Mouse (Mus musculus): ENCODE data around the gene Ift81. TPM values are rescaled to one million over a fixed set of nuclear protein-coding genes. Genes with fewer than 3 reads are reported as not detected.

Ift81 gene
- polyA plus RNA-seq, 1 experiment from 2014 or later = 33.3 TPM

DNA sequence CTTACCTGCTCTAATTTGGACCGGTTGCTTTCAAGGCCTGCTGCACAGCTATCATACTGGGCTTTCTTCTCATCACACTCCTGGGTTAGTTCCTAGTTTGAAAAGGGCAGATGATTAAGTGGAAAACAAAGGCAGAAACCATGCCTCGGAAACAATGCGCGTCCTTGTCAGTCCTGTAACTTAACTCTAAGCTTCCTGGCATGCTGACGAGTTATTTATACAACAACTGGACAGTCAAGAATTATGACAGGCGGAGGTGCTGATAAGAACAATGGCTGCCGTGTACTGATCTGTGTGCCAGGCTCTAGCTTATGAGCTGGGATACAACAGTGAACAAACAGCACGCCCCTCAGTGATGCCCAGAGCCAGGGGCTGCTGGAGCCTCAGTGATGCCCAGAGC, 53.7 kb downstream of the Ift81 start:
- H3K27me3 ChIP-seq (ENCODE audit: insufficient read depth, low read length) = no peaks in the 10 kb centered on the region
- no peak overlapping the region for H3K27ac ChIP-seq (ENCODE audit: low read length)
- no peaks in the 10 kb centered on the region for H3K9me3 ChIP-seq (ENCODE audit: low read length)
- no peak overlapping the region for H3K9ac ChIP-seq (replicated peaks; ENCODE audit: low read length)
- H3K4me3 ChIP-seq (ENCODE audit: low read length) = no peak overlapping the region
- H3K4me2 ChIP-seq (replicated peaks; ENCODE audit: low read depth, low read length) = no peak overlapping the region
- ATAC-seq (ENCODE audit: low FRiP score, low TSS enrichment) = no peak
- WGBS = 61% methylated on average over 8 of the region's 8 CpGs
- H3K4me1 ChIP-seq (ENCODE audit: insufficient read depth, low read length) = no peaks in the 10 kb centered on the region
- H3K36me3 ChIP-seq (ENCODE audit: insufficient read depth, low read length) = peaks cover 35% of the 10 kb centered on the region

DNA sequence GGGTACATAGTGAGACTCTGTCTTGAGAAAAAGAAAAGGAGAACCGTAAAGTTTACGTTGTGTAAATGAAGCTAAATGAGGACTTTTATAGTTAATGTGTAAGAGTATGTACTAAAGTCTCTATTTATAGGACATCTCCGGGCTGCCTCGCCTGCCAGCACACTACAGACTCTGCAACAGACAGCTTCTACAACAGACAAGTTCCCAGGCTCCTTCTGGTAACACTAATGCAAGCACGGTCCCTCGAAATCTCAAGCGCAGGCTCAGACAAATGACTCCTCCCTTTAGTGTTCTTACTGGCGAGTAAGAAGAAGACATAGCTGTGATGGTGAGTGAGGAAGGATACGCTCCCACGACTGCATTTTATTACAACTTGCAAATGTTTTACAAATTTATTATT, 56.2 kb downstream of the Ift81 start:
- no peak overlapping the region for H3K9ac ChIP-seq (replicated peaks; ENCODE audit: low read length)
- H3K27me3 ChIP-seq (ENCODE audit: insufficient read depth, low read length) = no peaks in the 10 kb centered on the region
- H3K27ac ChIP-seq (ENCODE audit: low read length) = no peak overlapping the region
- H3K9me3 ChIP-seq (ENCODE audit: low read length) = no peaks in the 10 kb centered on the region
- no peak for ATAC-seq (ENCODE audit: low FRiP score, low TSS enrichment)
- H3K4me2 ChIP-seq (replicated peaks; ENCODE audit: low read depth, low read length) = no peak overlapping the region
- no peaks in the 10 kb centered on the region for H3K4me1 ChIP-seq (ENCODE audit: insufficient read depth, low read length)
- H3K4me3 ChIP-seq (ENCODE audit: low read length) = no peak overlapping the region
- H3K36me3 ChIP-seq (ENCODE audit: insufficient read depth, low read length) = peaks cover 27% of the 10 kb centered on the region
- WGBS = 81% methylated on average over 10 of the region's 10 CpGs

DNA sequence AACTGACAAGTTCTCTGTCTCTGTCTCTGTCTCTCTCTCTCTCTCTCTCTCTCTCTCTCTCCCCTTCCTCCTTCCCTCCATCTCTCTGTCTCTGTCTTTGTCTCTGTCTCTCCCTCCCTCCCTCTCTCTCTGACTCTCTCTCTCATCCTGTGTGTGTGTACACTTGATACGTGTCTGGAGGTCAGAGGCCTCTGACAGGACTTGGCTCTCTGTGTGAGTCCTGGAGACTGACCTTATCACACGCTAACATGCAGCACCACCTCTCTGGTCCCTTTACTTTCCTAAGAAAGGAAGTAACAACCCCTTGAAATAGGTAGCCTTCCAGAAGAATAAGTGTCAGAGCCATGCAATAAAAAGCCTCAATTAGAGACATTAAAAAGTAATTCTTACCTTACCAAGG, 59.2 kb downstream of the Ift81 start:
- H3K27me3 ChIP-seq (ENCODE audit: insufficient read depth, low read length) = no peaks in the 10 kb centered on the region
- 0 out of 2 replicates have a peak, but pooled peaks cover 2% of the 10 kb centered on the region for H3K4me1 ChIP-seq (ENCODE audit: insufficient read depth, low read length)
- H3K4me3 ChIP-seq (ENCODE audit: low read length) = no peak overlapping the region
- peaks cover 23% of the 10 kb centered on the region for H3K36me3 ChIP-seq (ENCODE audit: insufficient read depth, low read length)
- no peak overlapping the region for H3K4me2 ChIP-seq (replicated peaks; ENCODE audit: low read depth, low read length)
- no peak overlapping the region for H3K27ac ChIP-seq (ENCODE audit: low read length)
- ATAC-seq (ENCODE audit: low FRiP score, low TSS enrichment) = no peak
- no peaks in the 10 kb centered on the region for H3K9me3 ChIP-seq (ENCODE audit: low read length)
- H3K9ac ChIP-seq (replicated peaks; ENCODE audit: low read length) = no peak overlapping the region
- 49% methylated on average over 2 of the region's 2 CpGs for WGBS

DNA sequence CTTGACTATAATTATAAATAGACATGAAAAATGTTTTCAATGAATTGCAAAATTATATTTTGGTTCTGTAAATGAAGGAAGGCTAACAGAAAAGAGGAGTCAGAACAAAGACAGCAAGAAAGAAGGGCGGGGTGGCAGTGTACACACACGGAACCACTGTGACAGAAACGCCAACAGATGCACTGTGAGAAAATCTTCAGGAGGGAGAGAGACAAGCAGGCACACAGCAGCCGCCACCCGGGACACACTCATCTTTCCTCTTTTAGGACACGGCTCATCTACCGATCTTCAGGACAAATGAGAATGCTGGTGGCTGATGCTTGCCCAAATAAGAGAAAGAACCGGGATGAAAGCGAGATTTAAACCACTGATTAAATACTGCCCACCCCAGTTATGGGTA, 61.7 kb downstream of the Ift81 start:
- peaks cover 21% of the 10 kb centered on the region for H3K4me1 ChIP-seq (ENCODE audit: insufficient read depth, low read length)
- 0 out of 2 replicates have a peak, but pooled peaks cover 2% of the 10 kb centered on the region for H3K36me3 ChIP-seq (ENCODE audit: insufficient read depth, low read length)
- H3K27me3 ChIP-seq (ENCODE audit: insufficient read depth, low read length) = no peaks in the 10 kb centered on the region
- no peak overlapping the region for H3K4me3 ChIP-seq (ENCODE audit: low read length)
- H3K9ac ChIP-seq (replicated peaks; ENCODE audit: low read length) = no peak overlapping the region
- no peak overlapping the region for H3K27ac ChIP-seq (ENCODE audit: low read length)
- H3K4me2 ChIP-seq (replicated peaks; ENCODE audit: low read depth, low read length) = no peak overlapping the region
- no peaks in the 10 kb centered on the region for H3K9me3 ChIP-seq (ENCODE audit: low read length)
- ATAC-seq (ENCODE audit: low FRiP score, low TSS enrichment) = no peak
- WGBS = 90% methylated on average over 9 of the region's 9 CpGs

DNA sequence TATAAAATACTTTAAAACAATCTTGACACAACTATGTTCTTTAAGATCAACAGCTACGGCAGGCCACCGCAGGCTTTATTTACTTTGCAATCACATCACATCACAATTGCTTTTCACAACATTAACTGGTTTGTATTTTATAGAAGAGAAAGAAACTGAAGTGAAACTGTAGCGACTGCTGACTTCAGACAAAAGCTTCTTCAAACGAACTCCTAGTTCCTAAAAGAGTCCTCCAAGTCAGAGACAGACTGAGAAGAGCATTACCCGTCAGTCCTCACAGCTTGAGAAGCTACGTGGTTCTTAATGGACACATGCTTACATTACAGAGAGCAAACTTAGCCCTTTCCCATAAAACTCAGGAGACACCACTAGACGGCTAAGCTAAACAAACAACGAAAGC, 63.9 kb downstream of the Ift81 start:
- no peaks in the 10 kb centered on the region for H3K9me3 ChIP-seq (ENCODE audit: low read length)
- no peak overlapping the region for H3K9ac ChIP-seq (replicated peaks; ENCODE audit: low read length)
- H3K4me3 ChIP-seq (ENCODE audit: low read length) = no peak overlapping the region
- H3K4me1 ChIP-seq (ENCODE audit: insufficient read depth, low read length) = peaks cover 21% of the 10 kb centered on the region
- H3K27ac ChIP-seq (ENCODE audit: low read length) = no peak overlapping the region
- 0 out of 2 replicates have a peak overlapping the region, but pooled peaks have one; percentile 5 for H3K4me2 ChIP-seq (replicated peaks; ENCODE audit: low read depth, low read length)
- no peaks in the 10 kb centered on the region for H3K27me3 ChIP-seq (ENCODE audit: insufficient read depth, low read length)
- 37% methylated on average over 8 of the region's 8 CpGs for WGBS
- no peaks in the 10 kb centered on the region for H3K36me3 ChIP-seq (ENCODE audit: insufficient read depth, low read length)
- ATAC-seq (ENCODE audit: low FRiP score, low TSS enrichment) = no peak

DNA sequence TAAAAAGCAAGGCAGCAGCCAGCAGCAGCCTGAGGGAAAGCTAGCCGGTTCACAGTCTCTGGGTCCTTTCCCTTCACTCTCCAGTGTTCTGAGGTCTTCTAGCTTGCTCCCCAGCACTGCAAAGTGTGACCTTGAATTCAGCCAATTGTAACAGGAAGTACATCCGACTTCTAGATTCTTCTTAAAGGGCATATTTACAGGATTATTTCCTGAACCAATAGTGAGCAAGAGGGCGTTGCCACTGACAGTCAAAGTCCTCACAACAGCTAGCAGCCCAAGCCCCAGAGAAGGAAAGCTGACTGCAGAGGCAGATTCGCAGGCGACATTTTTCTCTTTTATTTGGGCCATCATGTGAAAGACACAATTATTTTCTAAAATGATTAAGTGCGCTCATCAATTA, 65.6 kb downstream of the Ift81 start:
- Histone ChIP-seq H3K27ac (ENCODE audit: low read length) (peak overlapping the region; percentile 47; the same call in 1 of the 2 replicates), H3K9me3 (ENCODE audit: low read length) (no peaks in the 10 kb centered on the region), H3K9ac (replicated peaks; ENCODE audit: low read length) (no peak overlapping the region), H3K4me2 (replicated peaks; ENCODE audit: low read depth, low read length) (no peak overlapping the region), H3K4me3 (ENCODE audit: low read length) (no peak overlapping the region), H3K27me3 (ENCODE audit: insufficient read depth, low read length) (no peaks in the 10 kb centered on the region), H3K4me1 (ENCODE audit: insufficient read depth, low read length) (peaks cover 21% of the 10 kb centered on the region), H3K36me3 (ENCODE audit: insufficient read depth, low read length) (no peaks in the 10 kb centered on the region)
- no peak for ATAC-seq (ENCODE audit: low FRiP score, low TSS enrichment)
- 60% methylated on average over 6 of the region's 6 CpGs for WGBS

GRCm38 (mm10) chr5:122547810-122548209, 66.5 kb downstream of the Ift81 start:
- H3K9me3 ChIP-seq (ENCODE audit: low read length) = no peaks in the 10 kb centered on the region
- no peak overlapping the region for H3K4me2 ChIP-seq (replicated peaks; ENCODE audit: low read depth, low read length)
- no peak overlapping the region for H3K27ac ChIP-seq (ENCODE audit: low read length)
- H3K27me3 ChIP-seq (ENCODE audit: insufficient read depth, low read length) = no peaks in the 10 kb centered on the region
- H3K4me1 ChIP-seq (ENCODE audit: insufficient read depth, low read length) = peaks cover 21% of the 10 kb centered on the region
- H3K9ac ChIP-seq (replicated peaks; ENCODE audit: low read length) = no peak overlapping the region
- ATAC-seq (ENCODE audit: low FRiP score, low TSS enrichment) = no peak
- no peaks in the 10 kb centered on the region for H3K36me3 ChIP-seq (ENCODE audit: insufficient read depth, low read length)
- 36% methylated on average over 6 of the region's 6 CpGs for WGBS
- no peak overlapping the region for H3K4me3 ChIP-seq (ENCODE audit: low read length)

DNA sequence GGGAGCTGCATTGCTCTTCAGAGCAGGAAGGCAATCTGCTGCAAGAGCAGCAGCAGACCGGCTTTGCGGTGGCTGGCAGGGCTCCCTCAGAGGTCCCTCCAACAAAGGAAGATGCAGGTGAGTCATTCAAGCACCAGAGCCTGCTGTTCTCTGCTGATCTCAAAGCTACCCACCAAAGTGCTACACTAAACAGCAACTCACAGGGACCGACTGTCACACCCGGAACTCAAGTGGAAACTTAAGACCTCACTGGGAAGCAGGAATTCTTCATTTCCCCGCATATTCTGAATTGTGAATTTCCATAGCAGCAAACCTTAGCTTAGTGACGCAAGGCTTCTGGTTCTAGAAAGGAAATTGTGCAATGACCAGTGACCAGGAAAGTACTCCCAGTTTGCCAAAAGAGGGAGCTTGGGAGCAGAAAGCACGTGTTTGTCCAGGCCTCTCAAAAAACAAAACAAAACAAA, 67.0 kb downstream of the Ift81 start:
- Histone ChIP-seq H3K36me3 (ENCODE audit: insufficient read depth, low read length) (no peaks in the 10 kb centered on the region), H3K4me1 (ENCODE audit: insufficient read depth, low read length) (peaks cover 21% of the 10 kb centered on the region), H3K4me2 (replicated peaks; ENCODE audit: low read depth, low read length) (no peak overlapping the region), H3K27me3 (ENCODE audit: insufficient read depth, low read length) (no peaks in the 10 kb centered on the region), H3K9ac (replicated peaks; ENCODE audit: low read length) (no peak overlapping the region), H3K4me3 (ENCODE audit: low read length) (no peak overlapping the region), H3K27ac (ENCODE audit: low read length) (no peak overlapping the region), H3K9me3 (ENCODE audit: low read length) (no peaks in the 10 kb centered on the region)
- no peak for ATAC-seq (ENCODE audit: low FRiP score, low TSS enrichment)
- 53% methylated on average over 7 of the region's 7 CpGs for WGBS

DNA sequence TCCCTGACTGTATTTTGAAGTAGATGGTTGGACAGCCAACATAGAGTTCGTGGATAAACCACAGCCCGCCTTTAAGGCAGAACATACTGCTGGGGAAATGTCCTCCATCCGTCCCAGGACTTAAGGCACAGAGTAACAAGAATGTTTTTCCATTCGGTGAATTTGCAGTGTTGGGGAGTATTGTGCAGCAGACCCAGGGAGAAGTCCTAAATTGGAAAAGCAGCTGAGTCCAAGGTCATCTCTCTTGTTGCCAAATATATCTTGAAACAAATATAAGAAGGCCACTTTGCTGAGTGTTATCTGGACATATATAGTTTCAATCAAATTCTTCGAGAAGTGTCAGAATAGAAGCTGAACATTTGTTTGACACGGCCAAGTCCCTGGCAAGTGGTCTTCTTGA, 70.9 kb downstream of the Ift81 start:
- Histone ChIP-seq H3K36me3 (ENCODE audit: insufficient read depth, low read length) (peaks cover 5% of the 10 kb centered on the region; the same call in 1 of the 2 replicates), H3K4me3 (ENCODE audit: low read length) (no peak overlapping the region), H3K4me1 (ENCODE audit: insufficient read depth, low read length) (peaks cover 6% of the 10 kb centered on the region), H3K9me3 (ENCODE audit: low read length) (no peaks in the 10 kb centered on the region), H3K27ac (ENCODE audit: low read length) (no peak overlapping the region), H3K27me3 (ENCODE audit: insufficient read depth, low read length) (no peaks in the 10 kb centered on the region), H3K4me2 (replicated peaks; ENCODE audit: low read depth, low read length) (no peak overlapping the region), H3K9ac (replicated peaks; ENCODE audit: low read length) (no peak overlapping the region)
- WGBS = 88% methylated on average over 6 of the region's 6 CpGs
- ATAC-seq (ENCODE audit: low FRiP score, low TSS enrichment) = no peak

- H3K36me3 ChIP-seq (ENCODE audit: insufficient read depth, low read length) = peaks cover 5% of the 10 kb centered on the region; the same call in 1 of the 2 replicates
- H3K4me3 ChIP-seq (ENCODE audit: low read length) = no peak overlapping the region
- no peak for ATAC-seq (ENCODE audit: low FRiP score, low TSS enrichment)
- WGBS = 83% methylated on average over 8 of the region's 8 CpGs
- no peak overlapping the region for H3K4me2 ChIP-seq (replicated peaks; ENCODE audit: low read depth, low read length)
- no peaks in the 10 kb centered on the region for H3K9me3 ChIP-seq (ENCODE audit: low read length)
- no peak overlapping the region for H3K9ac ChIP-seq (replicated peaks; ENCODE audit: low read length)
- no peaks in the 10 kb centered on the region for H3K4me1 ChIP-seq (ENCODE audit: insufficient read depth, low read length)
- H3K27me3 ChIP-seq (ENCODE audit: insufficient read depth, low read length) = no peaks in the 10 kb centered on the region
- no peak overlapping the region for H3K27ac ChIP-seq (ENCODE audit: low read length)
Observed at GRCm38 (mm10) chr5:122541871-122542270, 72.4 kb downstream of the Ift81 start.

All from kidney, embryonic 16.5 days (tissue).